Mouse (Mus musculus) midbrain, embryonic 10.5 days (tissue): ENCODE data around the gene Trim29. TPM values are rescaled to one million over a fixed set of nuclear protein-coding genes. Genes with fewer than 3 reads are reported as not detected.

Experiments
- DNase-seq: peaks from one replicate; pipeline ENCODE4 v3.0.0-alpha.2; 2017; ENCODE audit warnings: low spot score
- H3K27ac ChIP-seq: fragments of 300-500 bp; sonication (generic); replicated peaks from 2 replicates; pipeline ENCODE4 v1.5.1; 2016; ENCODE audit warnings: mild to moderate bottlenecking
- H3K27me3 ChIP-seq: fragments of 300-500 bp; sonication (generic); 2 replicates; pipeline ENCODE4 v1.6.1; 2016; ENCODE audit warnings: low read depth, mild to moderate bottlenecking; ENCODE audit not compliant: poor library complexity, severe bottlenecking
- H3K36me3 ChIP-seq: fragments of 300-500 bp; sonication (generic); 2 replicates; pipeline ENCODE4 v1.6.1; 2016; ENCODE audit warnings: mild to moderate bottlenecking, moderate library complexity
- H3K4me1 ChIP-seq: fragments of 300-500 bp; sonication (generic); 2 replicates; pipeline ENCODE4 v1.6.1; 2016
- H3K4me3 ChIP-seq: fragments of 300-500 bp; sonication (generic); 2 replicates; pipeline ENCODE4 v1.5.1; 2016; ENCODE audit warnings: mild to moderate bottlenecking, moderate library complexity
- H3K9me3 ChIP-seq: fragments of 300-500 bp; sonication (generic); replicated peaks from 2 replicates; pipeline ENCODE4 v1.6.1; 2016; ENCODE audit warnings: mild to moderate bottlenecking
- WGBS: fragments of 180-500 bp; shearing (Covaris S2); methylation state at CpG from one replicate; pipeline ENCODE4 v1.1.7; 2016; 5-methylcytosine and 5-hydroxymethylcytosine counted together
- polyA plus RNA-seq: library from polyadenylated mRNA; unstranded; fragments of >200 nt; fragmentation: Nextera tagmentation; extraction: Ambion mirVana; gene quantifications from 2 replicates; pipeline ENCODE4 v1.2.1, GENCODE M21; 2016

The Trim29 gene
- 0.94 and 0.98 TPM in 2 replicates for polyA plus RNA-seq

DNA sequence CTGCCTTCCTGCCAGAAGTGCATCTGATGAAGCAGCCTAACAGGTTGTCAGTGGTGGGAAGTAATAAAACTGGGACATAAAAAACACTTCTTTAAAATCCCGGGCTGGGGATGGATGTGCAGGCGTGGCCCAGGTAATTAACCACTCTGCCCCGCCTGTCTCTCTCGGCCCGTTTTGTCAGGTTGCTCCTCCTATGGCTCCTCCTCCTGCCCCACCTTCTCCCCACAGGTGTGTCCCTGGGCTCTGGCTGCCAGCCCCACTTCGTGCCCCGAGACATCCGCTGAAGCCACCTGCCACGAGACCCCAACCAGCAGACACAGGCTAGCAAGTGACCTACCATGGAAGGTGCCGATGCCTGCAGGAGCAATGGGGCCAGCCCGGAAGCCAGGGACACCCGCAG lies at the start of gene Trim29:
Gene Trim29, plus strand, starts transcription at position 311 of the 400 bp plus-strand sequence.
- Histone ChIP-seq H3K4me1 (peaks cover 17% of the 10 kb centered on the region), H3K27ac (no peak within 1 kb of the TSS; the same call in 1 of the 2 replicates), H3K36me3 (no peaks in the 10 kb centered on the region), H3K9me3 (no peaks in the 10 kb centered on the region), H3K27me3 (peaks cover 32% of the 10 kb centered on the region), H3K4me3 (no peak within 1 kb of the TSS)
- 70% methylated on average over 12 of the region's 12 CpGs for WGBS
- DNase-seq = no peak

DNA sequence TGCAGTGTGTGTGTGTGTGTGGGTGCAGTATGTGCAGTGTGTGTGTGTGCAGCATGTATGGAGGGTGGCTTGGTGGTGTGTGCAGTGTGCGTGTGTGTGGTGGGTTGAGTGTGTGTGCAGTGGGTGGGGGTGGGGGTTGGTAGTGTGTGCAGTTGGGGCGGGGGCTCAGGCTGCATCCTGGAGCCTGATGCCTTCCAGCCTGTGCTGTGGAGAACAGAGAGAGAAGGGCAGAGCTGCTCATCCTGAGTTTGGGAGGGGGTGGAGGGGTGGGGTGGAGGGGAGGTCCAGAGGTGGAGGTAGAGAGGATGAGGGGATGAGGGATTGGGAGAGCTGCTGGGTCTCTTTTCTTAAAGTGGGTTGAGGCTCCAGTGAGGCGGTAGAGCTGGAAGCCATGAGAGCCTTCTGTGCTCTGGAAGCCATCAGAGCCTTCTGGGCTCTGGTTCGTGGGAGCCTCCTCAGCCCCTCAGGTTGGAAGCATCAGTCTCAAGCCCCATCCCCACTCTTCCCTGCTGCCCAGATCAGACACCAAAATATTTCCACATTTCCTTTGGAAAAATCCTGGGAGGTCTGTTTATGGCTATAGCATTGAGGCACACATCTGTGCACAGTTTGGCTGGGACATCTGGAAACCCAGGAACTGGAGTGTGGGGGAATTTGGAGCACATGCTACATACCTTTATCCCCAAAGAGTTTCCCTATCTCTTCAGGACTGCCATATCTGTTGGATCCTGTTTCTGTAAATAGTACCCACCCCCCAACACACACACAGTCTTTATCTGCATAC lies 49.3 kb upstream of the Trim29 start:
- H3K36me3 ChIP-seq = no peaks in the 10 kb centered on the region
- WGBS = 70% methylated on average over 4 of the region's 4 CpGs
- H3K9me3 ChIP-seq = no peaks in the 10 kb centered on the region
- peaks cover 24% of the 10 kb centered on the region for H3K27me3 ChIP-seq
- peak overlapping the region; percentile 46; the same call in 1 of the 2 replicates for H3K27ac ChIP-seq
- no peak overlapping the region for H3K4me3 ChIP-seq
- H3K4me1 ChIP-seq = peaks cover 44% of the 10 kb centered on the region
- peak; percentile 36 for DNase-seq

- Histone ChIP-seq H3K27me3 (peaks cover 30% of the 10 kb centered on the region), H3K27ac (0 out of 2 replicates have a peak overlapping the region, but pooled peaks have one; percentile 34), H3K36me3 (no peaks in the 10 kb centered on the region), H3K4me3 (no peak overlapping the region), H3K4me1 (peaks cover 43% of the 10 kb centered on the region), H3K9me3 (no peaks in the 10 kb centered on the region)
- no peak for DNase-seq
- WGBS = 45% methylated on average over 2 of the region's 2 CpGs
These were observed 48.7 kb upstream of the Trim29 start for GRCm38 (mm10) chr9:43261941-43262340.

GRCm38 (mm10) chr9:43262390-43262789 lies 48.3 kb upstream of the Trim29 start:
- no peak for DNase-seq
- Histone ChIP-seq H3K9me3 (no peaks in the 10 kb centered on the region), H3K4me1 (peaks cover 43% of the 10 kb centered on the region), H3K36me3 (no peaks in the 10 kb centered on the region), H3K27ac (peak overlapping the region; percentile 64; the same call in 1 of the 2 replicates), H3K27me3 (peaks cover 32% of the 10 kb centered on the region), H3K4me3 (no peak overlapping the region)
- WGBS = 66% methylated on average over 4 of the region's 4 CpGs

DNA sequence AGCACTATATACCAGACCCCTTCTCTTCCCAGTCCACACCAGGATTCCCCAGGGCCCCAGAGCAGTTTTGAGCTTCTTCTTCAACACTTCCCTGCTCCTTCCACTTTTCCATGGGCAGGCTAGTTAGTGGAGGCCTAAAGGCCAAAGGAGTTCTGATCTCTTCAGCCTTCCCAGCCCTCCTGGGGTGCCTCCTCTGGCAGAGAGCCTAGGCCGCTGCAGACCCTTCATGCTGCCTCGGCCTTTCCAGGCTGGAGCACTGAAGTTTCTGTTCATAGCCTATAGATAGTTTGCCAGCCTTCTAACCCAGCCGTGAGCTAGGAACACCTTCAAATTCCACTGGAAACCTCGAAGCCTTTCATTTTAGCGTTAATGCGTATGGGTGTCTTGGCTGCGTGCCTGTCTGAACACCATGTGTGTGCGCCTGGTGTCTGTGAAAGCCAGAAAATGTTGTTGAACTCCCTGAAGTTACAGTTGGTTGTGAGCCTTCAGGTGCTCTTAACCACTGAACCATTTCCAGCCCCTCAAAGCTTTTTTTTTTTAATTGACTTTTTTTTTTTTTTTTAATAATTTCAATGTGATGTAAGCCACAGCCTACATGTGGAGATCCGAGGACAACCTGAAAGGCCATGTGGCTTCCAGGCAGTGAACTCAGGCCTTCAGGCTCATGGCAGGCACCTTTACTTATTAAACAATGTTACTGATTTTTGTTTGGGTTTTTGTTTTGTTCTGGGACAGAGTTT lies 47.7 kb upstream of the Trim29 start:
- peaks cover under 1% of the 10 kb centered on the region; the same call in 1 of the 2 replicates for H3K9me3 ChIP-seq
- peaks cover 43% of the 10 kb centered on the region for H3K4me1 ChIP-seq
- 78% methylated on average over 9 of the region's 9 CpGs for WGBS
- peak overlapping the region; percentile 77 for H3K27ac ChIP-seq
- no peak overlapping the region for H3K4me3 ChIP-seq
- peaks cover 32% of the 10 kb centered on the region for H3K27me3 ChIP-seq
- DNase-seq = no peak
- no peaks in the 10 kb centered on the region for H3K36me3 ChIP-seq

DNA sequence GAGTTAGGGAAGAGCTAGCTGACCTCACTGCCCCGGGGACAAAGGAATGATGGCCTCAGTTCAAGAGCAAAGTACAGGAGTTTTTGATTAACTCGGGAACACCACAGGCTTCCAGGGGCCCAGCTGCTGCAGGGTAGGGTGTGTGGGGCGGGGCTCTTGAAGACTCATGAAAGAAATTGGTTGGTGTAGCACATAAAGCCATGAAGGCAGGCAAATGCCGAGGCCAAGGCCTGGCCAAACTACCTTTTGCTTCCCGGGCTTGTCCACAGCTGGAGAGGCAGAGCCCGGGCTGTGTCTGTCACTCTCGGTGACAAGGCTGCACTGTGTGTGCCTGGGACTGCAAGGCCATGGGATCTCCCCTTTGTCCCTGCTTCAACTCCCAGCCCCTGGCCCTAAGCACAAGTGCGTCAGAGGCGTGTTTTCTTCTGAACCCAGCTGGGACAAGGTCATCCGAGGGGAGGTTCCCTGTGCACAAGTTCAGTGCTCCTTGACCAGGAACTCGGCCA lies 46.6 kb upstream of the Trim29 start:
- 25% methylated on average over 11 of the region's 11 CpGs for WGBS
- Histone ChIP-seq H3K4me1 (peaks cover 47% of the 10 kb centered on the region), H3K27ac (peak overlapping the region; percentile 77), H3K9me3 (peaks cover 9% of the 10 kb centered on the region; the same call in 1 of the 2 replicates), H3K27me3 (peaks cover 36% of the 10 kb centered on the region), H3K36me3 (no peaks in the 10 kb centered on the region), H3K4me3 (no peak overlapping the region)
- peak; percentile 66 for DNase-seq

- Histone ChIP-seq H3K4me1 (peaks cover 59% of the 10 kb centered on the region), H3K27ac (0 out of 2 replicates have a peak overlapping the region, but pooled peaks have one; percentile 34), H3K4me3 (no peak overlapping the region), H3K27me3 (peaks cover 48% of the 10 kb centered on the region), H3K36me3 (no peaks in the 10 kb centered on the region), H3K9me3 (peaks cover 9% of the 10 kb centered on the region; the same call in 1 of the 2 replicates)
- 61% methylated on average over 9 of the region's 9 CpGs for WGBS
- no peak for DNase-seq
These were observed 45.5 kb upstream of the Trim29 start for GRCm38 (mm10) chr9:43265194-43265593.

GRCm38 (mm10) chr9:43267357-43267756 lies 43.3 kb upstream of the Trim29 start:
- Histone ChIP-seq H3K4me1 (peaks cover 65% of the 10 kb centered on the region), H3K9me3 (peaks cover 9% of the 10 kb centered on the region; the same call in 1 of the 2 replicates), H3K27ac (no peak overlapping the region), H3K36me3 (no peaks in the 10 kb centered on the region), H3K27me3 (peaks cover 64% of the 10 kb centered on the region), H3K4me3 (no peak overlapping the region)
- no peak for DNase-seq
- 78% methylated on average over 8 of the region's 8 CpGs for WGBS

- peak; percentile 51 for DNase-seq
- 0 out of 2 replicates have a peak overlapping the region, but pooled peaks have one; percentile 5 for H3K4me3 ChIP-seq
- 3% methylated on average over 8 of the region's 8 CpGs for WGBS
- no peaks in the 10 kb centered on the region for H3K36me3 ChIP-seq
- H3K27me3 ChIP-seq = peaks cover 76% of the 10 kb centered on the region
- peaks cover 9% of the 10 kb centered on the region; the same call in 1 of the 2 replicates for H3K9me3 ChIP-seq
- peaks cover 58% of the 10 kb centered on the region for H3K4me1 ChIP-seq
- H3K27ac ChIP-seq = no peak overlapping the region
These were observed 41.5 kb upstream of the Trim29 start for GRCm38 (mm10) chr9:43269166-43269565.

GRCm38 (mm10) chr9:43270723-43271252 lies 39.9 kb upstream of the Trim29 start:
- H3K27me3 ChIP-seq = peaks cover 79% of the 10 kb centered on the region
- under 1% methylated on average over 17 of the region's 17 CpGs for WGBS
- H3K4me1 ChIP-seq = peaks cover 47% of the 10 kb centered on the region
- peaks cover 9% of the 10 kb centered on the region; the same call in 1 of the 2 replicates for H3K9me3 ChIP-seq
- H3K36me3 ChIP-seq = no peaks in the 10 kb centered on the region
- H3K27ac ChIP-seq = no peak overlapping the region; the same call in 1 of the 2 replicates
- H3K4me3 ChIP-seq = peak overlapping the region; percentile 45
- peak; percentile 48 for DNase-seq

GRCm38 (mm10) chr9:43271761-43272518 lies 38.7 kb upstream of the Trim29 start:
- Histone ChIP-seq H3K9me3 (peaks cover 9% of the 10 kb centered on the region; the same call in 1 of the 2 replicates), H3K27ac (no peak overlapping the region; the same call in 1 of the 2 replicates), H3K4me1 (peaks cover 47% of the 10 kb centered on the region), H3K27me3 (peaks cover 73% of the 10 kb centered on the region), H3K4me3 (no peak overlapping the region), H3K36me3 (no peaks in the 10 kb centered on the region)
- DNase-seq = no peak
- whole genome bisulfite sequencing = 34% methylated on average over 14 of the region's 14 CpGs
